Mouse (Mus musculus) embryonic facial prominence, embryonic 10.5 days (tissue): Measurements from ENCODE around the gene B3galt5. TPM values are rescaled to one million over a fixed set of nuclear protein-coding genes. Genes with fewer than 3 reads are reported as not detected.

Experiments used
- DNase-seq: peaks from one replicate; pipeline ENCODE4 v3.0.0-alpha.2; 2017; ENCODE audit warnings: low spot score
- H3K27ac ChIP-seq: fragments of 300-500 bp; sonication (generic); replicated peaks from 2 replicates; pipeline ENCODE4 v1.5.1; 2016; ENCODE audit warnings: mild to moderate bottlenecking
- H3K27me3 ChIP-seq: fragments of 300-500 bp; sonication (generic); replicated peaks from 2 replicates; pipeline ENCODE4 v1.6.1; 2016; ENCODE audit warnings: low read depth, mild to moderate bottlenecking; ENCODE audit not compliant: poor library complexity, severe bottlenecking
- H3K36me3 ChIP-seq: fragments of 300-500 bp; sonication (generic); replicated peaks from 2 replicates; pipeline ENCODE4 v1.6.1; 2016; ENCODE audit warnings: mild to moderate bottlenecking, moderate library complexity
- H3K4me1 ChIP-seq: fragments of 300-500 bp; sonication (generic); 2 replicates; pipeline ENCODE4 v1.6.1; 2016
- H3K4me3 ChIP-seq: fragments of 300-500 bp; sonication (generic); 2 replicates; pipeline ENCODE4 v1.5.1; 2016; ENCODE audit warnings: mild to moderate bottlenecking, moderate library complexity
- H3K9me3 ChIP-seq: fragments of 300-500 bp; sonication (generic); 2 replicates; pipeline ENCODE4 v1.6.1; 2016; ENCODE audit warnings: mild to moderate bottlenecking
- WGBS: fragments of 180-500 bp; shearing (Covaris S2); methylation state at CpG from one replicate; pipeline ENCODE4 v1.1.7; 2016; 5-methylcytosine and 5-hydroxymethylcytosine counted together
- polyA plus RNA-seq: library from polyadenylated mRNA; unstranded; fragments of >200 nt; fragmentation: Nextera tagmentation; extraction: Ambion mirVana; gene quantifications from 2 replicates; pipeline ENCODE4 v1.2.1, GENCODE M21; 2016

The B3galt5 gene
- polyA plus RNA-seq, 1 experiment from 2014 or later = 0.32 TPM

- no peaks in the 10 kb centered on the region for H3K36me3 ChIP-seq
- peaks cover 35% of the 10 kb centered on the region for H3K27me3 ChIP-seq
- WGBS = 76% methylated on average over 3 of the region's 3 CpGs
- H3K9me3 ChIP-seq = no peaks in the 10 kb centered on the region
- peaks cover 22% of the 10 kb centered on the region for H3K4me1 ChIP-seq
- no peak overlapping the region for H3K4me3 ChIP-seq
- H3K27ac ChIP-seq = no peak overlapping the region
- no peak for DNase-seq
Observed at GRCm38 (mm10) chr16:96276596-96276995, 41.0 kb downstream of the B3galt5 start.

DNA sequence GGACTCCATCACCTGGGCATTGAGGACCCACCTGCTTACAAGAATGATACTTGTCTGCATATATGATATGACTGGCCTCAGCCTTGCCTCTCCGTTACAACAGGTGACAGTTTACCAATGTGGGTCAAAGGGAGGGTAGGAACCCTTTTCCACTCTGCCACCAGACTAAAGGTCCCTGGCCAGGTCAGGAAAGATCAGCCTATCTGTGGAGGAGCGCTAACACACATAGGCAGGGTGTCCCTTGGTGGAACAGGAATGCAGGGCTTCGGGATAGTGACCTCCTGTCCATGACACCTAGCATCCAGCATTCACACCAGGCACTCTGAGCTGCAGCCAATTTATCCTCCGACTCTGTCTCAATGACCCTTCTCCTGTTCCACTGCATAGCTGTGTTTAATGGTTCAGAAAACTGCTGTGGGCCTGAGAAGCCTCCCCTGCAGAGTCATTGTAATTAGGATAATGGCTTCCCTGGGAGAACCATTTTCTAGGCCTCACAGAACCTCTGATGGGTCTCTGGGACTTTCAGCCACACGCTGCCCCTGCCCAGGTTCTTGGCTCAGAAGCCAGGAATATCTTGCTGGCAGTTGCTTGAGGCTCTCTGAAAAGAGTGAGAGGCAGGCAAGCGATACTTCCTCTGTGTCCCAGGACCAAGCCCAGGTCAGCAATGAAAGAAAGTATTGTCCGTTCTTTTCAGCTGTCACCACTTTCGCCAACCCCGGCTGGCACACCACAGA is 43.1 kb downstream of the B3galt5 start:
- H3K9me3 ChIP-seq = no peaks in the 10 kb centered on the region
- peaks cover 22% of the 10 kb centered on the region for H3K4me1 ChIP-seq
- peaks cover 55% of the 10 kb centered on the region for H3K27me3 ChIP-seq
- DNase-seq = no peak
- no peaks in the 10 kb centered on the region for H3K36me3 ChIP-seq
- 28% methylated on average over 9 of the region's 9 CpGs for WGBS
- no peak overlapping the region for H3K27ac ChIP-seq
- H3K4me3 ChIP-seq = no peak overlapping the region

DNA sequence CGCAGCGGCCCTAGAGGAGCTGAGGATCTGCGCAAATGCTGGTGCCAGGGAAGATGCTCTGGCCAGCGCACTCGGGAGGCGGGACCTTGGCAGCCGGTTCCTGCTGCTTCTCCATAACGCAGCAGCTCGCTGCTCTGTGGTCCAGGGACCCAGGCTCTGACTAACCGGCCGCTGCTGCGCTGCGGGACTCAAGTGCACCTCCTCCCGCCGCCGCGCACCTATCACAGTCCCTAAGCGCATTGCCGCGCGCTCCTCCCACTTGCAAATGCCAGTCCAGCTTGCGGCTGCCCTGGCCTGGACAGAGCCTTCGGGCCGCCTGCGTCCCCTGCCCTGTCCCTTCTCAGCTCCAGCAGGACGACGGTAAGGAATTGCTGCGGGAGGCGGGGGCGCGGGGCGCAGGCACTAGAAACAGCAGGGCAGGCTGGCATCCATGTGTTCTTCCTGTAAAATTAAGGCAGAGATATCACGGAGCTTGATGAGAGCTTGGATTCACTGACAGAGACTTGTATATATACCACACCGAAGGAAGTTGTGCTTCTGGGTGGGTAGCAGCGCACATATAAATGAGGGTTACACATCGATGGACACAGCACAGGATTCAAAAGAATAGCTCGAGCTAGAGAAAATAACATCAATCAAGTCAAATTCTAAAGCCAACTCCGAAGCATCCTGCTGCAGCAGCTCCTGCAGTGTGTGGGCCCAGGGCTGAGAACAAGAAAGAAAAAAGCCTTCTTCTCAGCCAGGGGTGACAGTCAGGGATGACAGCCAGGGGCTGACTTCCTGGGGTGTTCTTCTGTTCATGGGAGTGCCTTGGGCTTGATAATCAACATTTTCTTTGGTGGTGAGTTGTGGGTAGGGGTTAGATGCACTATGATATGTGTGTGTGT is 45.4 kb downstream of the B3galt5 start:
- H3K27ac ChIP-seq = peak overlapping the region; percentile 62
- H3K9me3 ChIP-seq = no peaks in the 10 kb centered on the region
- peaks cover 22% of the 10 kb centered on the region for H3K4me1 ChIP-seq
- peak overlapping the region; percentile 62 for H3K4me3 ChIP-seq
- H3K36me3 ChIP-seq = no peaks in the 10 kb centered on the region
- 3% methylated on average over 38 of the region's 38 CpGs for WGBS
- peaks cover 55% of the 10 kb centered on the region for H3K27me3 ChIP-seq
- peak; percentile 76 for DNase-seq

GRCm38 (mm10) chr16:96282566-96282965 is 47.0 kb downstream of the B3galt5 start:
- 94% methylated on average over 9 of the region's 9 CpGs for WGBS

DNA sequence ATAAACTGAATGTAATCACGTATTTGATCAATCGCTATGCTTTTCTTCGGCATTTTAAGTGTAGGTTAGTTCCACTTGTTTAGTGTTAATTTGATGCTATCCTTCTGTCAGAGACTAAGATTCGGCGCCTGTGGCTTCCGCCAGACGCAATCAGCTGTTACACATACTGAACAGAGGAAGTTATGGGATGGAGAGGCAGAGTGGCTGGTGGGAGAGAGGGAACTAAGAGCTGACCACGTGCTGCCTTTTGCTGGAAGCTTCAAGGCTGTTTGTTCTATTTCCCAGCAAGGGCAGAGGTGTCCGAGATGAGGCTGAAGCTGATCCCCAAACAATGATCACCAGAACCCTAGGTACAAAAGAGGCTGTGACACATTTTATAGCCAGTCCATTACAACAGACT is 56.3 kb downstream of the B3galt5 start:
- Histone ChIP-seq H3K4me1 (peaks cover 8% of the 10 kb centered on the region), H3K27ac (no peak overlapping the region), H3K27me3 (no peaks in the 10 kb centered on the region), H3K36me3 (no peaks in the 10 kb centered on the region), H3K9me3 (no peaks in the 10 kb centered on the region), H3K4me3 (no peak overlapping the region)
- 79% methylated on average over 9 of the region's 9 CpGs for WGBS
- no peak for DNase-seq

More at GRCm38 (mm10) chr16:96282566-96282965, 47.0 kb downstream of the B3galt5 start:
- DNase-seq = no peak
- Histone ChIP-seq H3K36me3 (no peaks in the 10 kb centered on the region), H3K4me1 (peaks cover 22% of the 10 kb centered on the region), H3K27ac (no peak overlapping the region), H3K9me3 (no peaks in the 10 kb centered on the region), H3K4me3 (no peak overlapping the region), H3K27me3 (peaks cover 55% of the 10 kb centered on the region)

DNA sequence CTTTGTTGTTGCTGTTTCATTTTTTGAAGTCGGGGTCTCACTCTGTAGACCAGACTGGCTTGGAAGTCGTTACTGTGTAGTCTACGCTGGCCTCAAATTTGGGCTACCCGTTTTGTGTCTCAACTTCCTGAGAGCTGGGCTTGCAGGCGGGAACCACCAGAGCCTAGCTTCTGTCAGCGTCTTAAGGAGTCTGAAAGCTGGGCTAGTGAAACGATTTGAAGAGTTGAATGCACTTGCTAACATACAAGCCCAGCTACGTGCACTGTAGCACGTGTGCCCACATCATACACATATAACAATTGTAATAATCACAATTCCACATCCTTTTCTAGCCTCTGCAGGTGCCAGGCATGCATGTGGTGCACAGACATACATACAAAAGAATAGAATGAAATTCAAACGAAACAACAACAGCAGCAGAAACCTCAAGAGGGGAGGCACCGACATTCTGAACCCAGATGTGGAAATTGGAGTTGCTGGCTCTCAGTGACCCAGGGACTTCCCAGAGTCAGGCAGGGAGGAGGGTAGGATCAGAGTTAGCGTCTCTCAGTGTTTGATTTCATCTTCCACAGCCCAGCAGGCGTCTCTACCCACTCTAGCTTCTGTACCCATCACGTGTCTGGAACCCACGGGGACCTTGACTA is 57.1 kb downstream of the B3galt5 start:
- Histone ChIP-seq H3K36me3 (no peaks in the 10 kb centered on the region), H3K27me3 (no peaks in the 10 kb centered on the region), H3K4me3 (no peak overlapping the region), H3K4me1 (peaks cover 8% of the 10 kb centered on the region), H3K9me3 (no peaks in the 10 kb centered on the region), H3K27ac (no peak overlapping the region)
- DNase-seq = no peak
- 69% methylated on average over 15 of the region's 15 CpGs for WGBS

DNA sequence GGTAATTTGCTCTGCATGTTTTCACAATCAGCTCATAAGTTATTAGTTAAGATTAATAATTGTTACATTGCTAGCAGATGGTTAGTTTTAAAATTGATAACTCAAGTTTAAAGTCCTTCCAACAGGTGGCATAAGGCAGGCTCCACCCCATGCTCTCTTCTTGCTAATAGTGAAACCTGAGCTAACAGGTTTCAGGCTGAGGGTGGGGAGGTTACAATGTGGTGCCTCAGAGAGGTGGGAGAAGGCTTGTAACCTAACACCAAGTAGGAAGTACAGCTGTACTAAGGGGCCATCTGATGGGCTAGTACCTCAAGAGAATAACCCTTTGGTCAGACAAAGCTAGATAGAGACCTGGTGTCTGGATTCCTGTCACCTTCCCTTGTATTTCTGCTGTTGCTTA is 62.5 kb downstream of the B3galt5 start:
- H3K4me1 ChIP-seq = peaks cover 9% of the 10 kb centered on the region
- no peaks in the 10 kb centered on the region for H3K9me3 ChIP-seq
- H3K27me3 ChIP-seq = no peaks in the 10 kb centered on the region
- no peak overlapping the region for H3K27ac ChIP-seq
- no peaks in the 10 kb centered on the region for H3K36me3 ChIP-seq
- DNase-seq = peak; percentile 18
- H3K4me3 ChIP-seq = no peak overlapping the region

DNA sequence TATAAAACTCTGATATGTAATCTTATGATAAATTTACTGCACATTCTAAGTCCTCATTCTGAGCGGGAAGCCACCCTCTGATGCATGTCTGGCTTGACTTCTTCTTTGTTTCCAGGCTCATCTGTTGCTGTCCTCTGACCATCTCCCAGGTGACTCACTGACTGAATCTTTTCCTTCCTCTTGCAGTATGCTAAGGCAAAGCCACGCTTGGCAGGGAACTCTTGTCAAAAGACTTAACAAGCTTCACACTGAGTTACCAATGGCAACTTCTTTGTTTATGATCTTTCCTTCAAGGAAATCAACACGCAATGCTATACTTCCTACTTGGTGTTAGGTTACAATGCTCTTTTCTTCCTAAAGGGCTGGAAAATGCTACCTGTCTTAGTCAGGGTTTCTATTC is 63.0 kb downstream of the B3galt5 start:
- Histone ChIP-seq H3K9me3 (no peaks in the 10 kb centered on the region), H3K36me3 (no peaks in the 10 kb centered on the region), H3K4me1 (peaks cover 7% of the 10 kb centered on the region), H3K4me3 (no peak overlapping the region), H3K27ac (no peak overlapping the region), H3K27me3 (no peaks in the 10 kb centered on the region)
- WGBS = 59% methylated on average over 3 of the region's 3 CpGs
- no peak for DNase-seq

GRCm38 (mm10) chr16:96303356-96303755 is 67.8 kb downstream of the B3galt5 start:
- Histone ChIP-seq H3K27me3 (no peaks in the 10 kb centered on the region), H3K4me3 (no peak overlapping the region)
- 85% methylated on average over 4 of the region's 4 CpGs for WGBS

GRCm38 (mm10) chr16:96304438-96304837 is 68.8 kb downstream of the B3galt5 start:
- Histone ChIP-seq H3K4me1 (no peaks in the 10 kb centered on the region), H3K27ac (no peak overlapping the region), H3K4me3 (no peak overlapping the region), H3K27me3 (no peaks in the 10 kb centered on the region), H3K9me3 (no peaks in the 10 kb centered on the region), H3K36me3 (no peaks in the 10 kb centered on the region)
- no peak for DNase-seq

More at GRCm38 (mm10) chr16:96303356-96303755, 67.8 kb downstream of the B3galt5 start:
- no peak for DNase-seq
- Histone ChIP-seq H3K9me3 (no peaks in the 10 kb centered on the region), H3K4me1 (peaks cover 3% of the 10 kb centered on the region), H3K36me3 (no peaks in the 10 kb centered on the region), H3K27ac (no peak overlapping the region)

DNA sequence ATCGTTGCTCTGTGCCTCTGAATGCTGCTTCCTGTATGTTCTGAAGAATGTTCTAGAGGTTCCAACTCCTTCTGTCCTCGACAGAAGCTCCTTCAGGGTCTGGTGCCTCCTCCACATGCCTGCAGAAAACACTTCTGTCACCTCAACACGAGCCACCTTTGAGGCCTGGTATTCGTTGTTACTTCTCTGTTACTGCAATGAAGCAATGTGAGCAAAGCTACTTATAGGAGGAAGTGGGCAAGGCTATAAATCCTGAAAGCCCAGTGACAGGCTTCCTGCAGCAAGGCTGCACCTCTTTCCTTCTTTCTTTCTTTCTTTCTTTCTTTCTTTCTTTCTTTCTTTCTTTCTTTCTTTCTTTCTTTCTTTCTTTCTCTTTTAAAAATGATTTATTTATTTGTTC is 71.3 kb downstream of the B3galt5 start:
- no peak for DNase-seq
- WGBS = 83% methylated on average over 4 of the region's 4 CpGs
- no peak overlapping the region for H3K4me3 ChIP-seq
- H3K4me1 ChIP-seq = no peaks in the 10 kb centered on the region
- H3K36me3 ChIP-seq = no peaks in the 10 kb centered on the region
- no peaks in the 10 kb centered on the region for H3K27me3 ChIP-seq
- H3K9me3 ChIP-seq = no peaks in the 10 kb centered on the region
- no peak overlapping the region for H3K27ac ChIP-seq

DNA sequence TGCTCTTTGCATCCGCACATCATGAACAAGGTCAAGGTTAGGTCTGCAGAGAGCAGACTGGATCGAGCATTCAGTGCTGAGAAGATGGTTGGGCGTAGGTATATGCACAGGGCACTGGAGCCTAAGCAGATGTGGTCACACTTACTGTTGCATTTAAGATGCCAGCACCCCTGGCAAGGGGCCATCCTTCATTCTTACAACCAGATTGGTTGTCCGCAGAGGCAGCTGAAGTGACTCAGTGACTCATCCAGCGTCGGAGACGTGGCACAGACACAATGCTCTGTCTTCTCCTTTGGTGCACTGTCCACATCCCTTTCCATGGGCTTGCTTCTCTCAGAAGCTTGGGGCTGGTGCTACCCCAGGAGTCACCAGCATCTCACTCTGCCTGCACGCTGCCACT is 82.2 kb downstream of the B3galt5 start:
- no peak for DNase-seq
- Histone ChIP-seq H3K36me3 (no peaks in the 10 kb centered on the region), H3K27me3 (no peaks in the 10 kb centered on the region), H3K9me3 (no peaks in the 10 kb centered on the region), H3K4me1 (no peaks in the 10 kb centered on the region), H3K27ac (no peak overlapping the region), H3K4me3 (no peak overlapping the region)
- 91% methylated on average over 8 of the region's 8 CpGs for WGBS
